Mouse (Mus musculus): ENCODE data around the gene Srxn1.

Gene Srxn1

DNA sequence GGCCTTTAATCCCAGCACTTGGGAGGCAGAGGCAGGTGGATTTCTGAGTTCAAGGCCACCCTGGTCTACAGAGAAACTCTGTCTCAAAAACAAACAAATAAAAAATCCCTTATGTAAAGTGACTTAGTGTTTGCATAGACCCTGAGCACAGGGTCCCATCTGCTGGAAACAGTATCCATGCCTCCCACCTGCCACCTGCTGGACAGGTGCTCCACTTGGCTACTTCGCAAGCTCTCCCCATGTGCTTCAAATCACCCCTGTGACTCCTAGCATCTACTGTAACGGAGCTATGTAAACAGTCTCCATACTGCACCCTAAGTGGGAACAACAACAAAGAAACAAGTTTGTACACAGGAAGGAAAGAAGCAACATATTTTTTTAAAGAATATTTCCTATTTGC lies 23.3 kb downstream of the Srxn1 start:
- no peak for DNase-seq

GRCm38 (mm10) chr2:152129778-152130177 lies 24.5 kb downstream of the Srxn1 start:
- DNase-seq: no peak

- no peak for DNase-seq
Observed at GRCm38 (mm10) chr2:152132016-152132415, 26.7 kb downstream of the Srxn1 start.

- no peak for DNase-seq
Observed at GRCm38 (mm10) chr2:152132691-152133090, 27.4 kb downstream of the Srxn1 start.

- peak; percentile 59 to 67 for DNase-seq
Observed at GRCm38 (mm10) chr2:152139191-152139987, 34.1 kb downstream of the Srxn1 start.

GRCm38 (mm10) chr2:152140941-152141340 lies 35.6 kb downstream of the Srxn1 start:
- DNase-seq: no peak

GRCm38 (mm10) chr2:152141491-152141890 lies 36.2 kb downstream of the Srxn1 start:
- no peak for DNase-seq

DNA sequence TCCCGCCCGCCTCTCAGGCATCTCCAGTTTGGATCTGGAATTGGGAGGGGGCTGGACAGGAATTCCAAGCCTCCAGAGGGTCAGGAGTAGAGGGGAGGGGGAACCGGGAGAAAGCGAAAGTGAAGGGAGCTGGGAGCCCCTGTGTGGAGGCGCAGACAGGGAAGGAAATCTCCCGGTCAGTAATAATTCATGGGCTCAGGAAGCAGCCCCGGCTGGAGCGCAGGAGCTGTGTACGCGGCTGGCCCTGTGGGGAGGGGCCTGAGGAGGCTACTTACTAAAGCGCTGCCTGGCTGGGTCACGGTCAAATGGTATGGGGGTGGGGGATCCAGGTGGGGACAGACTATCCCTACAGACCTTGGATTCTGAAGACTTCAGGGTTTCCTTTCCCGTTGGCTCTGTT lies 36.7 kb downstream of the Srxn1 start:
- DNase-seq: no peak

DNA sequence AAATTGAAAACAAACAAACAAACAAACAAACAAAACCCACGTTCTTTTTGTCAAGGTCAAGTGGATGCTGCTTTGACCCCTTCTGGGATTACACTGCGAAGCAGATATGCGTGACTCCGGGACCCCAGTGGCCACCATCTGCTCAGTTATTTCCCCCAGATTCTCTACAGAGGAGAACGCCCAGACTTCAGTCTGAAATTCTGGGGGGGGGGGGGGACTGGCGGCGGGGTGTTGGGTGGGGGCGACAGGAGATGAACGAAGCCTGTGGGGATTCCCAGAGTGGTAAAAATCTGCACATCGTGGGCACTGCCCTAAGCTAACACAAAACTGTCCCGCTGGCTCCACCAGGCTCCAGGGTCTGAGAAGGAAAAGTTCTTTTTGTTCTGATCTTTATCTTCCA lies 37.3 kb downstream of the Srxn1 start:
- no peak for DNase-seq

DNA sequence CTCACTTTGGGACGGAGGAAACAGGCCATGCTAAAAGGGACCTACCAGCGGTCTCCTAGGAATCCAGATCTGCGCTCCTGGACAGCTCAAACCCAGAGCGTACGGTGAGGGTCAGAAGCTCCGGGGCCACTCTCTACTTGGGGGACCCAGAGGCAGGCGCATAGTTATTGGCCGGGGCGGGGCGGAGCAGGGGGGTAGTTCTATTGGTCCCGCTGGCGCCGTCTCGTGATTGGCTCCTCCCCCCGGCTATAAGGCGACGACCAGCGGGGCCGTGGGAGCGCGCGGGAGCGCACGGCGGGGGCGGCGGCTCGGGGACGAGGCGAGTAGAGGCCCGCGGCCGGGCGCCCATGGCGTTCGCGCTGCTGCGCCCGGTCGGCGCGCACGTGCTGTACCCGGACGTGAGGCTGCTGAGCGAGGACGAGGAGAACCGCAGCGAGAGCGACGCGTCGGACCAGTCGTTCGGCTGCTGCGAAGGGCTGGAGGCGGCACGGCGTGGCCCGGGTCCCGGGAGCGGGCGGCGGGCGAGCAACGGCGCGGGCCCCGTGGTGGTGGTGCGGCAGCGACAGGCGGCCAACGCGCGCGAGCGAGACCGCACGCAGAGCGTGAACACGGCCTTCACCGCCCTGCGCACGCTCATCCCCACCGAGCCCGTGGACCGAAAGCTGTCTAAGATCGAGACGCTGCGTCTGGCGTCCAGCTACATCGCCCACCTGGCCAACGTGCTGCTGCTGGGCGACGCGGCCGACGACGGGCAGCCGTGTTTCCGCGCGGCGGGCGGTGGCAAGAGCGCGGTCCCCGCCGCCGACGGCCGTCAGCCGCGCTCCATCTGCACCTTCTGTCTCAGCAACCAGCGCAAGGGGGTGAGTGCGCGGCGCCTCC lies 38.2 kb downstream of the Srxn1 start, which contains the start of gene Tcf15:
Gene Tcf15 (plus strand): TSS at position 283 of the 879 bp plus-strand sequence.
- DNase-seq: peak; percentile 35 to 59

DNA sequence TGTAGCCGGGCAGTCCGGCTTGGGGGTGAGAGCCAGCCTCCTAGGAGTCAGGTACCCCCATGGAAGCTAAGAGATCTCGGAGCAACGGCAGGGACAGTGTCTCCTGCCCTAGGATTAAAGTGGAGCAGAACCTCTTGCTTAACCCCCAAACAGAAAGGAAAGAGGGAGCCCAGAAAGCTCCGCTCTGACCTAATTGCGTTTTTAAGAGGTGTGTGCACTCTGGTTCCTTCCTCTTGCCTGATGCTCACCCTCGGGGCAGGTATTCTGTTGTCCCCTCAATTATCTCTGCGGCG lies 38.8 kb downstream of the Srxn1 start:
- no peak for DNase-seq

GRCm38 (mm10) chr2:152144501-152144900 lies 39.2 kb downstream of the Srxn1 start:
- DNase-seq: no peak

GRCm38 (mm10) chr2:152145711-152146110 lies 40.4 kb downstream of the Srxn1 start:
- no peak for DNase-seq

DNA sequence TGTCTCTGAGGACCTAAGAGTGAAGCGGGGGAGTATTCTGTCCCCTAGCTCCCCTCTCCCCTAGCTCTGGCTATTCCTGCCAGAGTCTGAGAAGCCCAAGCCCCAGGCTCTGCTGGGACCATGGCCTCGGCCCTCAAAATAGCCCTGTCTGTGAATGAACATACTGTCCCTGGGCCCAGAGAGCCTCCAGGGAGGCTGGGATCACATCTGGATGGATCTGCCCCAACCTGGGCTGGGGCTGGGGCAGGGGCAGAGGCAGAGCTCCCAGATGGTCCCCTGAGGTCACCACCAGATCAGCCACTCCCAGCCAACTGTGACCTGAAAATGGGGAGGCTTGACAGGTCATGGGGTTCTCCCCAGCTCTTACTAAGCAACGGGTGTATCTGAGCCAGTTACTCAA lies 41.8 kb downstream of the Srxn1 start:
- no peak for DNase-seq

DNA sequence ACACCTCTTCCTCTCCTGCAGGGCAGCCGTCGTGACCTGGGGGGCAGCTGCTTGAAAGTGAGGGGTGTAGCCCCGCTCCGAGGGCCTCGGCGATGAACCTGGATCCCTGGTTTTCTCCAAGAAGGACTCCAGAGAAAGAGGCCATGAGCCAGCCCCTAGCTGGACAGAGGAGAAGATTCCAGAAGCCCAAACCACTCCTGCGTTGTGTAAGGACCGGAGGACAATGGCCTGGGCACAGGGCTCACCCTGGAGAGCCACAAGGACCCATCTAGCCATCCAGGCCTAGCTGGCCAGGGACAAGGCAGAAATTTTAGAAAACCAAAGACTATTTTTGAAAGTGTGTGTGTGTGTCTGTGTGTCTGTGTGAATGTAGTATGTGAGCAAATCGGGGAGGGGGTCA lies 43.4 kb downstream of the Srxn1 start:
- no peak for DNase-seq

GRCm38 (mm10) chr2:152149891-152150290 lies 44.6 kb downstream of the Srxn1 start:
- DNase-seq: no peak

DNA sequence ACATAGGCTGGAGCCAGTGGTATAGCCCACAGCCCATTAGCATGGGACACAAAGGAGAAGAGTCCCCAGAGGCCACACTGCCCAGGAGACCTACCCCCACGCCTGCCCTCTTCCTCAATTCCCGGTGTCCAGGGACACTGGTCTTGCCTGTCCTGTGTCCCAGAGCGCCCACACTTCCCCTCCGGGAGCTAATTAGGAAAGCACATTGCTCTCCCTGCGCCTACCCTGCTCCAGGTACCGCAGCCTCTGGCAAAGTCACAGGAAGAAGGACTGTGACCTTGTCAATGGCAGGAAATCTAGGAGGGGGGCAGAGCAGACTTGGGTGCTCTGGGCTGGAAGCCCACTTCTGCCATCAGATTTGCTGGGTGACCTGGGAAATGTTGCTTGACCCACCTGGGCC lies 45.1 kb downstream of the Srxn1 start:
- DNase-seq: no peak

GRCm38 (mm10) chr2:152153361-152153760 lies 48.0 kb downstream of the Srxn1 start:
- no peak for DNase-seq

DNA sequence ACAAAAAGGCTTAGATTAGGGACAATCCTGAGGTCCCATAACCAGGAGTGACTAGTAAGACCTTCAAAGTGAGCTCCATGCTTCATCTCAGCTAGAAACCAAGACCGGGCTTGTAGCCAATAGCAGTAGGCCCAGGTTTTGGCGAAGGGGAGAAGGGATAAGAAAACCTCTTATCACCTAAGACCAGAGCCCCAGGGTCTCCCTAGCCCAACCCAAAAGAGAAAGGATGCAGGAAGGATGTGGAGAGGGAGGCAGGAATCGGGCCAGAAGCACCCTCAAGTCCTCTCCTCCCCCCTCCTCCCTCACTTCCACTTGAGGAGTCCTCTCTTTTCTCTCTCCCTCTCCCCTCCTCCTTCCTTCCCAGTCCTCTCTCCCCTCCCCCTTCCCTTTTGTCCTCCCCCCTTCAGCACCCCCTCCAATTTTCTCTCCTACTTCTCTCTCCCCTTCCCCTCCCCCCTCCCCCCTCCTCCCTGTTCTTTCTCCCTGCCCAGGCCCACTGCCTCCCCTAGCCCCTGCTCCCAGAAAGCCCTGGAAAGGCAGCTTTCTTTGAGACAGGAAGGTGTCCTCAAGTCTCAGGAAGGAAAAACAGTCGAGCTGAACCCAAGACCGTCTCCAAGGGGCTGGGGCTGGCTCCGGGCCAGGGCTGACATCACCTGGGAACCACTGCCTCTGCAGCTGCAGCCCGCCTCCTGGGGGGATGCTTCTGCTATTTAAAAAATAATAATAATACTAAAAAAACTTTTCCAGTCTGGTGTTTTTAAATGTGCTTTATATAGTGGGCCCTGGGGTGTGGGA lies 50.3 kb downstream of the Srxn1 start:
- peak in 1 of 2 experiments; percentile 16 for DNase-seq

DNA sequence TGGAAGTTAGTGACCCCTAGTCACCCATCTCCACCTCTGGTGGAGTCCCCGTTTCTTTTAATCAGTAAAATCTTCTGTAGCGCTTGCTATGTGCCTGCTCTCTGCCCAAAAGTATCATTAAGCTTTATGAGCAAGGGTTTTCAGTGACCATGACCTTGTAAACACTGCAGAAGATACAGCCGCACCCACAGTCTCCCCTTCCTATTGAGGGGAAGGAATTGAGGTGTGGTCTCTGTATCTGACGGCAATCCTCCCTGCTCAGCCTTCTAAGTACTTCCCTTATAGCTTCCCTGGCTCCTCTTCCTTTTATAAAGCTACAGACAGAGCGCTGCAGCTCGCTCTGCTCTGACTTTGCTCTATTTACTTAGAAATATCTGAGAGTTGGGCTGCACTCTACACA lies 51.2 kb downstream of the Srxn1 start:
- no peak for DNase-seq

- DNase-seq: no peak
Observed at GRCm38 (mm10) chr2:152159487-152159886, 54.2 kb downstream of the Srxn1 start.
